Mouse (Mus musculus): Measurements from ENCODE around the gene Rab6a.

Rab6a gene

DNA sequence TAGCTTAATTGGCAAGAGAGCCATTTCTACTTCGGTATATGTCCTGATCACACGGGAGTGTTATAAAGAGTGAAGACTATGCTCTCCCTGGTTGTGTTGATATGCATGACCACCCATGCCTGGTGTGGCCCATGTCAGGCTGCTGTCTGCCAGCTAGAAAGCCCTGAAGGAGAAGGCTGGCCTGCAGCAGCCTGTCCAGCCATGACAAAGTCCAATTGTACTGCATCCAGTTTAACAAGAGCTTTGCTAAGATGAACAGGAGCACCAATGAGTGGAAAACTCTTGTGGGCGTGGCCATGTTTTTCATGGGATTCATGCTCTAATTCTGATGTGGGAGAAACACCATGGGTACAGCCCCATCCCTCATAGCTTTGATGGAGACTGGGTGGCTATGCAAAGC is 17.3 kb downstream of the Rab6a start:
- no peak for DNase-seq (ENCODE audit: low spot score)

- DNase-seq (ENCODE audit: low spot score) = no peak
These were observed 30.4 kb downstream of the Rab6a start for GRCm38 (mm10) chr7:100637657-100638056.

DNA sequence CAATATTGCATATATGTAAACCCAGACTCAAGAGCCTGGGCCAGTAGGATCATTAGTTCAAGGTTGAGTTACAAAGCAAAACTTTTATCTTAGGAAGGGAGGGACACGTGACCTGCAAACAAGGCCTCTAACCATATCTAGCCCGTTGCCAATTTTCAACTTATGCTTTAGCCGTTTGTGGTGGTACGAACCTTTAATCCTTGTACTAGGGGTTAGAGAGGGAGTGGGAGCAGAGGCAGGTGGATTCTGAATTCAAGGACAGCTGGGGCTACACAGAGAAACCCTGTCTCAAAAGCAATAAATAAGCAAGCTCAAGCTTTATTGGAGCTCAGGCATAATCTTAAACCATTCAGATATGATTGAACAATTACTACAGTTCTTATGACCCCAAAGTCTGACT is 35.2 kb downstream of the Rab6a start:
- no peak for DNase-seq (ENCODE audit: low spot score)

GRCm38 (mm10) chr7:100645147-100645546 is 37.9 kb downstream of the Rab6a start:
- peak; percentile 55 for DNase-seq (ENCODE audit: low spot score)

DNA sequence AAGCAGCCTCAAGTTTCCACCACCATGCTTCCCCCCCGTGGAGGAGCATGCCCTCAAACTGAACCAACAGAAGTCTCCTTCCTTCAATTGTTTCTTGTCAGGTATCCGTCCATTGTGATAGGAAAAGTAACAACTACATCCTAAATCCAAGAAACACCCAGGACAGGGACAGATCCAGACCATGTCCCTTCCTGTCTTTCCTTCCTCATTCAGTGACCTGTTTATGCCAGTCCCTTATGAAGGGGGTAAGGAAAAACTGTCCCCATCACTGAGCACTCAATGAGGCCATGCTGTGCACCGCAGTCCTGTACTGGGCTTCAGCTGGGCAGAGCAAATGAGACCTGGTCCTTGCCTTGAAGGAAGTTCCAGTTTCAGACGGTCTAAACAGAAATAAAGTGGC is 41.9 kb downstream of the Rab6a start:
- no peak for DNase-seq (ENCODE audit: low spot score)

- DNase-seq (ENCODE audit: low spot score) = no peak
These were observed 42.6 kb downstream of the Rab6a start for GRCm38 (mm10) chr7:100649826-100650225.

- no peak for DNase-seq (ENCODE audit: low spot score)
These were observed 43.2 kb downstream of the Rab6a start for GRCm38 (mm10) chr7:100650421-100650820.

GRCm38 (mm10) chr7:100651011-100651410 is 43.8 kb downstream of the Rab6a start:
- DNase-seq (ENCODE audit: low spot score) = no peak

- DNase-seq (ENCODE audit: low spot score) = no peak
These were observed 46.5 kb downstream of the Rab6a start for GRCm38 (mm10) chr7:100653480-100654266.

DNA sequence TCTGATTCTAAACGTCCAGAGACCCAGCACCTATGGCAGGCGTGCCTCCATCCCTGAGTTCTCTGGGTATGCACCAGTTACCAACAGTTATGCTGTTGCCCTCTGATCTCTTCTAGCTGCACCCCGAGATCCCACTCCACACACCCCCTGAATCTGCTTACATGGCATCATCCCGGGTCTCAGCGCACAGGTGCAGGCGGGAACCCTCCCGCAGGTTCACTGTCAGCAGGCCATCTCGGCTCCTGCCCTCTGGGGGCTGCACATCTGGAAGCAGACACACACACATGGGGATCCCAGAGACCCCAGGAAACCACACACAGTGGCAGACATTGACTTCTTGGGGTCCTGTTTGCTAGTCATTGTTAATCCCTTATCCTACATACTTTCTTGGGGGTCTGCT is 47.2 kb downstream of the Rab6a start:
- no peak for DNase-seq (ENCODE audit: low spot score)

DNA sequence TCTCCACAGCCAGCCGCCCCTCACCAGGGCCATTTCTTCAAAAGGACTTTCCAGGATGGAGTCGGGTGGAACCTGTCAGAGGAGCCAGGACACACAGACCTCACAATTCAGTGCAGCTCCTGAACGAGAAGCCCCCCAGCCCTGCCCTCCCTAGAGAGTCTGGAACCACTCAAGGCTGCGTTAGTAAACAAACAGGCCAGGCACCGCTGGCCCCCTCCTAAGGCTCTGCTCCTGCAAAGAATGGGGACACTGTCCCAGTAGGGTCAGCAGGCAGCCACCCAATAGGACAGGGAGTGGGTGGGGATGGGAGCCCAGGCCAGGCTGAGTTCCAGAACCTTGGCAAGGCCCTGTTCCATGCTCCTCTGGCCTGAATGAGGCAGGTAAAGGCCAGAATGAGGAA is 49.5 kb downstream of the Rab6a start:
- no peak for DNase-seq (ENCODE audit: low spot score)

GRCm38 (mm10) chr7:100658093-100658578 is 50.9 kb downstream of the Rab6a start:
- DNase-seq (ENCODE audit: low spot score) = peak; percentile 45

GRCm38 (mm10) chr7:100661264-100661663 is 54.1 kb downstream of the Rab6a start:
- no peak for DNase-seq (ENCODE audit: low spot score)

DNA sequence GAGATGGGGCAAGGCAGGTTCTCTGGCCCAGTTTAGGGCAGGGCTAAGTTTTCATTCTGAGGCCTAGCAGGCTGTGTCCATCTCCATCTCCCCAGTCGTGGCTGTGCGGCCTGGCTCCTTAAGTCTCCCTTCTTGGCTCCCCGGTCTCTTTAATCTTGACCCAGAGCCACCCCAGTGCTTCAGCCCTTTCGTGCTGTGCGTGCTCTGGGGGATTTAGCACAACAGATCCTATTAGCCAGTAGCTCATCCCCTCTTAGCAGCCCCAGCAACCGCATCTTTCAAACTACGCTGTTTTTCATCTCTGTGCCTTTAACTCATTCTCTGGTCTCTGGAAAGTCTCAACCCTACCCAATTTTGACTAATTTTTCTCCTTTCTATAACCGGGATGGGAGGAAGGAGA is 55.0 kb downstream of the Rab6a start, which contains the start of gene Plekhb1:
Gene Plekhb1 (minus strand): TSS at position 184 of the 400 bp plus-strand sequence.
- no peak for DNase-seq (ENCODE audit: low spot score)

- peak; percentile 82 for DNase-seq (ENCODE audit: low spot score)
These were observed 56.0 kb downstream of the Rab6a start for GRCm38 (mm10) chr7:100663190-100663589.

- DNase-seq (ENCODE audit: low spot score) = no peak
These were observed 56.6 kb downstream of the Rab6a start for GRCm38 (mm10) chr7:100663729-100664304.

GRCm38 (mm10) chr7:100670646-100671045 is 63.4 kb downstream of the Rab6a start:
- DNase-seq (ENCODE audit: low spot score) = no peak

GRCm38 (mm10) chr7:100673452-100673851 is 66.2 kb downstream of the Rab6a start:
- no peak for DNase-seq (ENCODE audit: low spot score)

GRCm38 (mm10) chr7:100674941-100675340 is 67.7 kb downstream of the Rab6a start:
- DNase-seq (ENCODE audit: low spot score) = no peak

GRCm38 (mm10) chr7:100678052-100678451 is 70.8 kb downstream of the Rab6a start:
- no peak for DNase-seq (ENCODE audit: low spot score)

GRCm38 (mm10) chr7:100678948-100679880 is 72.0 kb downstream of the Rab6a start:
- DNase-seq (ENCODE audit: low spot score) = no peak

DNA sequence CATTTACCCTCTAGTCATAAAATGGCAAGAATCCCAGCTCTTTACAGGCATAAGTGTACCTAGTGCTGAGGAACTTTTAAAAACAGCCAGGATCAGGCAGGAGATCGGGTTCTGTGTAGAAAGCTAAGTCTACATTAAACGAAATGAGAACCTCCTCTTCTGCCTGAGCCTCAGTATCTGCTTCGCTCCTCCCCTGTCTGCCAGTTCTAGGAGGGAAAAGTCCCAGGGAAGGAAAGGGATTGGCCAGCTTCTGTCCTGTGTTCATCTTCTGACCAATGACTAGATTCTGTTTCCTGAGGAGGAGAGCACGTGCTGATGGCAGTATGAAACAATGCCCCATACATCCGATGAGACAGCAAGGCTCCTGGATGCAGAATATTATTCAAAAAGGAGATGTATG is 73.9 kb downstream of the Rab6a start:
- DNase-seq (ENCODE audit: low spot score) = no peak

Measured in ovary, postnatal 36 days (tissue).